Mouse (Mus musculus): ENCODE measurements around the gene Serbp1. TPM values are rescaled to one million over a fixed set of nuclear protein-coding genes. Genes with fewer than 3 reads are reported as not detected.

The Serbp1 gene
- total and polyA plus RNA-seq, 2 experiments from 2014 or later = 306 to 316 TPM

GRCm38 (mm10) chr6:67300300-67300699 lies 62.3 kb downstream of the Serbp1 start:
- 77% methylated on average over 4 of the region's 4 CpGs for WGBS
- no peaks in the 10 kb centered on the region for H3K36me3 ChIP-seq (ENCODE audit: insufficient read depth)
- no peak for TF ChIP-seq CTCF (IDR thresholded peaks at IDR 0.05; ENCODE audit: low read depth)
- ATAC-seq = no peak
- no peaks in the 10 kb centered on the region for H3K4me1 ChIP-seq (ENCODE audit: insufficient read depth)
- no peak overlapping the region for H3K4me3 ChIP-seq (ENCODE audit: low read depth, low read length)
- no peak overlapping the region for H3K4me2 ChIP-seq (ENCODE audit: low read depth)
- H3K27ac ChIP-seq (ENCODE audit: low read depth, low read length) = no peak overlapping the region
- no peaks in the 10 kb centered on the region for H3K9me3 ChIP-seq (ENCODE audit: low read length)
- H3K27me3 ChIP-seq (ENCODE audit: insufficient read depth, low read length) = no peaks in the 10 kb centered on the region
- H3K9ac ChIP-seq = no peak overlapping the region
- DNase-seq = no peak

- no peaks in the 10 kb centered on the region for H3K9me3 ChIP-seq (ENCODE audit: low read length)
- WGBS = 40% methylated on average over 6 of the region's 6 CpGs
- no peaks in the 10 kb centered on the region for H3K4me1 ChIP-seq (ENCODE audit: insufficient read depth)
- no peak overlapping the region for H3K9ac ChIP-seq
- TF ChIP-seq CTCF (IDR thresholded peaks at IDR 0.05; ENCODE audit: low read depth) = no peak
- no peak overlapping the region for H3K27ac ChIP-seq (ENCODE audit: low read depth, low read length)
- no peak overlapping the region for H3K4me3 ChIP-seq (ENCODE audit: low read depth, low read length)
- DNase-seq = no peak
- ATAC-seq = peak; percentile 47
- no peaks in the 10 kb centered on the region for H3K36me3 ChIP-seq (ENCODE audit: insufficient read depth)
- H3K4me2 ChIP-seq (ENCODE audit: low read depth) = no peak overlapping the region
- H3K27me3 ChIP-seq (ENCODE audit: insufficient read depth, low read length) = no peaks in the 10 kb centered on the region
Observed at GRCm38 (mm10) chr6:67300710-67301163, 62.8 kb downstream of the Serbp1 start.

- 90% methylated on average over 3 of the region's 3 CpGs for WGBS
Observed at GRCm38 (mm10) chr6:67301230-67301629, 63.3 kb downstream of the Serbp1 start.

GRCm38 (mm10) chr6:67302471-67302870 lies 64.5 kb downstream of the Serbp1 start:
- Histone ChIP-seq H3K4me1 (ENCODE audit: insufficient read depth) (no peaks in the 10 kb centered on the region), H3K4me2 (ENCODE audit: low read depth) (no peak overlapping the region), H3K27me3 (ENCODE audit: insufficient read depth, low read length) (no peaks in the 10 kb centered on the region), H3K9me3 (ENCODE audit: low read length) (no peaks in the 10 kb centered on the region), H3K27ac (ENCODE audit: low read depth, low read length) (no peak overlapping the region), H3K4me3 (ENCODE audit: low read depth, low read length) (no peak overlapping the region), H3K9ac (no peak overlapping the region), H3K36me3 (ENCODE audit: insufficient read depth) (no peaks in the 10 kb centered on the region)
- DNase-seq (no peak), ATAC-seq (no peak)
- 62% methylated on average over 4 of the region's 4 CpGs for WGBS
- no peak for TF ChIP-seq CTCF (IDR thresholded peaks at IDR 0.05; ENCODE audit: low read depth)

More at GRCm38 (mm10) chr6:67301230-67301629, 63.3 kb downstream of the Serbp1 start:
- H3K9ac ChIP-seq = no peak overlapping the region
- no peak overlapping the region for H3K4me3 ChIP-seq (ENCODE audit: low read depth, low read length)
- H3K4me1 ChIP-seq (ENCODE audit: insufficient read depth) = no peaks in the 10 kb centered on the region
- H3K27me3 ChIP-seq (ENCODE audit: insufficient read depth, low read length) = no peaks in the 10 kb centered on the region
- no peak for DNase-seq
- H3K27ac ChIP-seq (ENCODE audit: low read depth, low read length) = no peak overlapping the region
- no peak for ATAC-seq
- no peaks in the 10 kb centered on the region for H3K36me3 ChIP-seq (ENCODE audit: insufficient read depth)
- no peak overlapping the region for H3K4me2 ChIP-seq (ENCODE audit: low read depth)
- no peaks in the 10 kb centered on the region for H3K9me3 ChIP-seq (ENCODE audit: low read length)
- TF ChIP-seq CTCF (IDR thresholded peaks at IDR 0.05; ENCODE audit: low read depth) = no peak

- no peaks in the 10 kb centered on the region for H3K36me3 ChIP-seq (ENCODE audit: insufficient read depth)
- WGBS = 91% methylated on average over 10 of the region's 10 CpGs
- H3K27ac ChIP-seq (ENCODE audit: low read depth, low read length) = no peak overlapping the region
- DNase-seq (no peak), ATAC-seq (no peak)
- TF ChIP-seq CTCF (IDR thresholded peaks at IDR 0.05; ENCODE audit: low read depth) = no peak
- H3K4me1 ChIP-seq (ENCODE audit: insufficient read depth) = no peaks in the 10 kb centered on the region
- H3K9ac ChIP-seq = no peak overlapping the region
- H3K9me3 ChIP-seq (ENCODE audit: low read length) = no peaks in the 10 kb centered on the region
- no peak overlapping the region for H3K4me3 ChIP-seq (ENCODE audit: low read depth, low read length)
- no peaks in the 10 kb centered on the region for H3K27me3 ChIP-seq (ENCODE audit: insufficient read depth, low read length)
- no peak overlapping the region for H3K4me2 ChIP-seq (ENCODE audit: low read depth)
Observed at GRCm38 (mm10) chr6:67303210-67303609, 65.2 kb downstream of the Serbp1 start.

- ATAC-seq = no peak
Observed at GRCm38 (mm10) chr6:67308994-67309393, 71.0 kb downstream of the Serbp1 start.

GRCm38 (mm10) chr6:67309752-67310151 lies 71.8 kb downstream of the Serbp1 start:
- WGBS = 85% methylated on average over 3 of the region's 3 CpGs
- no peaks in the 10 kb centered on the region for H3K36me3 ChIP-seq (ENCODE audit: insufficient read depth)
- H3K9ac ChIP-seq = no peak overlapping the region
- no peak for TF ChIP-seq CTCF (IDR thresholded peaks at IDR 0.05; ENCODE audit: low read depth)
- H3K4me2 ChIP-seq (ENCODE audit: low read depth) = no peak overlapping the region
- no peak overlapping the region for H3K4me3 ChIP-seq (ENCODE audit: low read depth, low read length)
- no peaks in the 10 kb centered on the region for H3K4me1 ChIP-seq (ENCODE audit: insufficient read depth)
- H3K27me3 ChIP-seq (ENCODE audit: insufficient read depth, low read length) = no peaks in the 10 kb centered on the region
- H3K27ac ChIP-seq (ENCODE audit: low read depth, low read length) = no peak overlapping the region
- DNase-seq (no peak), ATAC-seq (no peak)
- H3K9me3 ChIP-seq (ENCODE audit: low read length) = no peaks in the 10 kb centered on the region

More at GRCm38 (mm10) chr6:67308994-67309393, 71.0 kb downstream of the Serbp1 start:
- H3K4me1 ChIP-seq (ENCODE audit: insufficient read depth) = no peaks in the 10 kb centered on the region
- WGBS = 80% methylated on average over 3 of the region's 3 CpGs
- no peak for TF ChIP-seq CTCF (IDR thresholded peaks at IDR 0.05; ENCODE audit: low read depth)
- H3K27ac ChIP-seq (ENCODE audit: low read depth, low read length) = no peak overlapping the region
- H3K36me3 ChIP-seq (ENCODE audit: insufficient read depth) = no peaks in the 10 kb centered on the region
- H3K4me2 ChIP-seq (ENCODE audit: low read depth) = no peak overlapping the region
- no peaks in the 10 kb centered on the region for H3K9me3 ChIP-seq (ENCODE audit: low read length)
- H3K4me3 ChIP-seq (ENCODE audit: low read depth, low read length) = no peak overlapping the region
- H3K9ac ChIP-seq = no peak overlapping the region
- DNase-seq = no peak
- H3K27me3 ChIP-seq (ENCODE audit: insufficient read depth, low read length) = no peaks in the 10 kb centered on the region
